ENCODE assay signal across 17 mouse cellular contexts in the genomic region with DNA sequence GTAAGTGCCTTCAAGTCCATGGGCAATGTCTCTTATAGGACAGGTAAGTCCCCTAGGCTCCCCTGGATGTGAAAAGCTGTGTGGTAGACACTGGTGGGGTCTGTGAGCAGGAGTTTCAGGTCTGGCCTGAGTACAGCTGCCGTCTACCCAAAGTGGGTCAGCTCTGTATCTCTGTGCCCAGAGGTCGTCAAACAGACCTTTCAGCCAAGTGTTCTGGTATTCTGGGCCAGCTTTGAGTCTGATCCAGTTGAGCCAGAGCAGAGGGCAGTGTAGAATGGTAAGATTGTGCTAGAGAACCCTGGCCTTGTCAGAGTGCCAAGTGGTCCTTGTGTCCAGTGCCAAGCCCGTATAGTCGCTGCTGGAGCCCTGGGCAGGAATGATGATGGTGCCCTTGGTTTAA. TPM values are rescaled to one million over a fixed set of nuclear protein-coding genes. Genes with fewer than 3 reads are reported as not detected.
DNase-seq lines count a peak whose midpoint lies in the region; ATAC-seq lines count a peak whose summit lies in the region.
"Had no signal": no experiment of that assay in that cellular context is flagged by ENCODE, and none has a peak within 500 bp of the region (broad histone marks: within the 10 kb centered on the region; RNA-seq: fewer than 3 reads in every experiment).

No protein-coding gene starts in this region.

- H3K4me2 ChIP-seq in kidney, embryonic 14.5 days (replicated peaks; ENCODE audit: low read depth, low read length): no peak overlapping the region
- H3K4me2 ChIP-seq: heart, embryonic 13.5 days; limb, embryonic 15.5 days; lung, embryonic 15.5 days; neural tube, embryonic 15.5 days had no signal

- H3K9me3 ChIP-seq in kidney, embryonic 14.5 days (ENCODE audit: control insufficient read depth, low read length): no peaks in the 10 kb centered on the region
- H3K9me3 ChIP-seq: heart, embryonic 13.5 days; limb, embryonic 15.5 days; lung, embryonic 15.5 days; neural tube, embryonic 15.5 days had no signal

- no peak overlapping the region for H3K4me3 ChIP-seq in kidney, embryonic 14.5 days (ENCODE audit: low read length)
- H3K4me3 ChIP-seq: heart, embryonic 13.5 days; limb, embryonic 15.5 days; lung, embryonic 15.5 days; neural tube, embryonic 15.5 days had no signal

- H3K27ac ChIP-seq in kidney, embryonic 14.5 days (ENCODE audit: low read depth, low read length): no peak overlapping the region
- H3K27ac ChIP-seq: heart, embryonic 13.5 days; limb, embryonic 15.5 days; lung, embryonic 15.5 days; neural tube, embryonic 15.5 days had no signal

- no peak for ATAC-seq in kidney, embryonic 14.5 days (ENCODE audit: low FRiP score, low TSS enrichment)
- ATAC-seq: CD4-positive, CD25-positive, alpha-beta regulatory T cell, adult 4 months; inflammation-experienced regulatory T-cells, adult 6 months had no signal

- H3K9ac ChIP-seq in kidney, embryonic 14.5 days (ENCODE audit: low read depth, low read length): no peak overlapping the region
- H3K9ac ChIP-seq: heart, embryonic 13.5 days; limb, embryonic 15.5 days; lung, embryonic 15.5 days; neural tube, embryonic 15.5 days had no signal

- H3K36me3 ChIP-seq in kidney, embryonic 14.5 days (ENCODE audit: control insufficient read depth, insufficient read depth, low read length): no peaks in the 10 kb centered on the region
- H3K36me3 ChIP-seq: heart, embryonic 13.5 days; limb, embryonic 15.5 days; lung, embryonic 15.5 days; neural tube, embryonic 15.5 days had no signal

- H3K4me1 ChIP-seq in kidney, embryonic 14.5 days (ENCODE audit: control insufficient read depth, insufficient read depth, low read length): no peaks in the 10 kb centered on the region
- H3K4me1 ChIP-seq: limb, embryonic 15.5 days; lung, embryonic 15.5 days; neural tube, embryonic 15.5 days had no signal

- peak; percentile 5 to 7 for DNase-seq in heart, adult 9 months (ENCODE audit: low spot score in 2 of 2)
- DNase-seq in heart, adult 8-10 months (ENCODE audit: low spot score): no peak
- DNase-seq in kidney, adult 9 months: peak; percentile 49
- DNase-seq in cerebellum, adult 9-11 months: peak; percentile 16
- DNase-seq in frontal cortex, postnatal 10 days (ENCODE audit: low spot score in 2 of 2): peak; percentile 43 to 66
- DNase-seq in gastrocnemius, postnatal 25 days: no peak
- DNase-seq: thymus, postnatal 4 days had no signal

- H3K27me3 ChIP-seq in kidney, embryonic 14.5 days (ENCODE audit: control insufficient read depth, insufficient read depth, low read length): peaks cover 2% of the 10 kb centered on the region

- 89% methylated on average over 4 of the region's 4 CpGs for WGBS in kidney, embryonic 14.5 days

RNA-seq across cellular contexts. Expression of a gene that starts 6.3 kb away (rescaled TPM):
- total RNA-seq in heart, adult 8-10 months (2022): not detected
- polyA plus RNA-seq in kidney, embryonic 14.5 days (2014; fragmentation: Nextera tagmentation; extraction: Ambion mirVana): 0.37 and 0.50 TPM in 2 replicates
- total RNA-seq in gastrocnemius, postnatal 25 days (2021): not detected
- total RNA-seq: megakaryocyte, adult 5-6 weeks; monocyte, adult 5-6 weeks had no signal
- polyA plus RNA-seq: CD4-positive, CD25-positive, alpha-beta regulatory T cell, adult 4 months; inflammation-experienced regulatory T-cells, adult 6 months; small intestine, adult 2 months had no signal

RNA-seq across cellular contexts. Expression of a gene that starts 48.1 kb away (rescaled TPM):
- under 1 TPM; 0.59 to 0.97 (median 0.84) TPM for total RNA-seq in heart, adult 8-10 months (2022)
- 4.7 and 7.4 TPM in 2 replicates for polyA plus RNA-seq in kidney, embryonic 14.5 days (2014; fragmentation: Nextera tagmentation; extraction: Ambion mirVana)
- under 1 TPM; 0.32 to 0.67 TPM for total RNA-seq in gastrocnemius, postnatal 25 days (2021)
- total RNA-seq: megakaryocyte, adult 5-6 weeks; monocyte, adult 5-6 weeks had no signal
- polyA plus RNA-seq: CD4-positive, CD25-positive, alpha-beta regulatory T cell, adult 4 months; inflammation-experienced regulatory T-cells, adult 6 months had no signal

Comparison
In these comparisons a context has a peak if more than half of its experiments do, and no peak if none do; other contexts are left out.
1. DNase-seq: peak in heart, adult 9 months (2 of 2), kidney, adult 9 months (single experiment), cerebellum, adult 9-11 months (single experiment) and frontal cortex, postnatal 10 days (2 of 2); none in heart, adult 8-10 months (single experiment) and gastrocnemius, postnatal 25 days (single experiment).